Mouse (Mus musculus) right cerebral cortex, adult 18-20 months (tissue): Measurements from ENCODE around the gene Rbpms2.

Experiments used
- DNase-seq: peaks from one replicate; pipeline ENCODE4 v3.0.0; 2022; ENCODE audit warnings: mixed read lengths

Gene Rbpms2

DNA sequence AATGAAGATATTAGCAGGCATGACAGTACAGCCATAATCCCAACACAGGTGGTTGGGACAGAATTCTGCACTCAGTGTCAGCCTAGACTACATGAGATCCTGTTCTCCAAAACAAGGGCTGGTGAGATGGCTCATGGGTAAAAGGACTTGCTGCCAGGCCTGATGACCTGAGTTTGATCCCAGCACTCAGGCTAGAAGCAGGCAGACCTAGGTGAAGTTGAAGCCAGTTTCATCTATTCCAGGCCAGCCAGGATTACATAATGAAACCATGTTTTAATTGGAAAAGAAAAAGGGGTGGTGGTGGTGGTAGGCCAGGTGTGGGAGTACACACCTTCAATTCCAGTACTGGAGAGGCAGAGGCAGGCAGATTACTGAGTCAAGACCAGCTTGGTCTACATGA, 68.5 kb downstream of the Rbpms2 start:
- no peak for DNase-seq

DNA sequence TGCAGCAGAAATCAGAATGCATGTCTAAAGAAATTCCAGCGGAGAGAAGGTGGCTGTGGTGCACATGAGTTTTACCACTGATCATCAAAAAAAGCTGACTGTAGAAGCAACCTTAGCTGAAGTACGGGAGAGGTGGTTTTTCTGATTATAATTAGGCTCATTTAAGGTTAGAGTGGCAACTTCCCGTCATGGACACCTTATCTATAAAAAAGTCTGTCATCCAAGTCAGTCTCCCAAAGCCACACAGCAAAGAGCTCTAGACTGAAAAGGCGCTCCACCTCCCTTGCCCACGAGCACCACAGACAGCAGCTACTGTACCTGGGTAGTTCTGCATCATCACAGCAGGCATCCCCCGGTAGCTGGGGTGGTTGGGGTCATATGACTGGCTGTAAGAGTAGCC, 71.1 kb downstream of the Rbpms2 start:
- DNase-seq: no peak

GRCm38 (mm10) chr9:65702286-65702685, 72.8 kb downstream of the Rbpms2 start:
- DNase-seq: no peak

GRCm38 (mm10) chr9:65703241-65703640, 73.8 kb downstream of the Rbpms2 start:
- no peak for DNase-seq

GRCm38 (mm10) chr9:65703926-65704595, 74.6 kb downstream of the Rbpms2 start:
- DNase-seq: no peak
